Mouse (Mus musculus): ENCODE data around the gene Pcgf5. TPM values are rescaled to one million over a fixed set of nuclear protein-coding genes. Genes with fewer than 3 reads are reported as not detected.
A peak's percentile ranks its signal among the peaks of the same experiment; 100 is the strongest.

Gene Pcgf5
- polyA plus RNA-seq (2012; rRNA removed) = 27.2 and 30.7 TPM in 2 replicates

GRCm38 (mm10) chr19:36348161-36348800 lies at the start of gene Pcgf5:
Gene Pcgf5, plus strand, starts transcription at chr19:36348309.
- no peaks in the 10 kb centered on the region for H3K27me3 ChIP-seq (ENCODE audit: control insufficient read depth, insufficient read depth, low read length)
- peak within 1 kb of the TSS; percentile 54; the same call in 1 of the 2 replicates for H3K27ac ChIP-seq (ENCODE audit: control insufficient read depth, insufficient read depth, low read depth, low read length)
- H3K4me1 ChIP-seq (ENCODE audit: control insufficient read depth, insufficient read depth, low read length) = peaks cover 20% of the 10 kb centered on the region
- no peaks in the 10 kb centered on the region for H3K36me3 ChIP-seq (ENCODE audit: control insufficient read depth, insufficient read depth, low read length)
- H3K4me3 ChIP-seq (ENCODE audit: control insufficient read depth, low read depth, low read length) = peak within 1 kb of the TSS; percentile 92
- no peak for TF ChIP-seq POLR2A (IDR thresholded peaks at IDR 0.05; ENCODE audit: control insufficient read depth, low read depth, low read length)
- no peak for TF ChIP-seq CTCF (IDR thresholded peaks at IDR 0.05; ENCODE audit: control insufficient read depth, insufficient read depth, insufficient replicate concordance, low read depth, low read length)

DNA sequence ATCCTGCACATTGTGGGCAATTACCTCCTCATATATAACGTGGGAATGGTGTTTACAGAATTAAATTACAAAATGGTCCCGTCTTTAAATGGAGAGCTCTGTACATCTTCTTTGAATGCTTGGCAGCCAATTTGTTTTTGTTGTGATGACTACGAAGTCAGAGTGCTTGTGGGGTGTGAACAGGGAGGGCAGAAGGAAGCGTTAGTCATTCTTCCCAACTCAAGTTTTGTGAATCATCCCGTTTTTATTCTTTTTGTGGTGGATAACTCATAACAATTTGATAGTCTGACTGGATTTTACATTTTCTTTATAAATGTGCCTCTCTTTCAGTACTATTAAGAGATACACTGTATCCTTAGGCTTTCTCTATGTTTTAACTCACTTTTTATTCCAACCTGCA lies 42.6 kb upstream of the Pcgf5 start:
- H3K4me3 ChIP-seq (ENCODE audit: control insufficient read depth, low read depth, low read length) = no peak overlapping the region
- no peak for TF ChIP-seq CTCF (IDR thresholded peaks at IDR 0.05; ENCODE audit: control insufficient read depth, insufficient read depth, insufficient replicate concordance, low read depth, low read length)
- no peak for TF ChIP-seq POLR2A (IDR thresholded peaks at IDR 0.05; ENCODE audit: control insufficient read depth, low read depth, low read length)

GRCm38 (mm10) chr19:36314010-36314409 lies 34.1 kb upstream of the Pcgf5 start:
- no peak for TF ChIP-seq POLR2A (IDR thresholded peaks at IDR 0.05; ENCODE audit: control insufficient read depth, low read depth, low read length)
- Histone ChIP-seq H3K36me3 (ENCODE audit: control insufficient read depth, insufficient read depth, low read length) (no peaks in the 10 kb centered on the region), H3K4me3 (ENCODE audit: control insufficient read depth, low read depth, low read length) (no peak overlapping the region), H3K27ac (ENCODE audit: control insufficient read depth, insufficient read depth, low read depth, low read length) (no peak overlapping the region), H3K4me1 (ENCODE audit: control insufficient read depth, insufficient read depth, low read length) (no peaks in the 10 kb centered on the region), H3K27me3 (ENCODE audit: control insufficient read depth, insufficient read depth, low read length) (no peaks in the 10 kb centered on the region)

More for the DNA sequence above, 42.6 kb upstream of the Pcgf5 start:
- Histone ChIP-seq H3K4me1 (ENCODE audit: control insufficient read depth, insufficient read depth, low read length) (no peaks in the 10 kb centered on the region), H3K27ac (ENCODE audit: control insufficient read depth, insufficient read depth, low read depth, low read length) (no peak overlapping the region), H3K36me3 (ENCODE audit: control insufficient read depth, insufficient read depth, low read length) (no peaks in the 10 kb centered on the region), H3K27me3 (ENCODE audit: control insufficient read depth, insufficient read depth, low read length) (no peaks in the 10 kb centered on the region)

GRCm38 (mm10) chr19:36319735-36320134 lies 28.4 kb upstream of the Pcgf5 start:
- TF ChIP-seq CTCF (IDR thresholded peaks at IDR 0.05; ENCODE audit: control insufficient read depth, insufficient read depth, insufficient replicate concordance, low read depth, low read length) = no peak
- TF ChIP-seq POLR2A (IDR thresholded peaks at IDR 0.05; ENCODE audit: control insufficient read depth, low read depth, low read length) = no peak
- Histone ChIP-seq H3K27me3 (ENCODE audit: control insufficient read depth, insufficient read depth, low read length) (no peaks in the 10 kb centered on the region), H3K36me3 (ENCODE audit: control insufficient read depth, insufficient read depth, low read length) (no peaks in the 10 kb centered on the region), H3K27ac (ENCODE audit: control insufficient read depth, insufficient read depth, low read depth, low read length) (no peak overlapping the region), H3K4me3 (ENCODE audit: control insufficient read depth, low read depth, low read length) (no peak overlapping the region), H3K4me1 (ENCODE audit: control insufficient read depth, insufficient read depth, low read length) (no peaks in the 10 kb centered on the region)

DNA sequence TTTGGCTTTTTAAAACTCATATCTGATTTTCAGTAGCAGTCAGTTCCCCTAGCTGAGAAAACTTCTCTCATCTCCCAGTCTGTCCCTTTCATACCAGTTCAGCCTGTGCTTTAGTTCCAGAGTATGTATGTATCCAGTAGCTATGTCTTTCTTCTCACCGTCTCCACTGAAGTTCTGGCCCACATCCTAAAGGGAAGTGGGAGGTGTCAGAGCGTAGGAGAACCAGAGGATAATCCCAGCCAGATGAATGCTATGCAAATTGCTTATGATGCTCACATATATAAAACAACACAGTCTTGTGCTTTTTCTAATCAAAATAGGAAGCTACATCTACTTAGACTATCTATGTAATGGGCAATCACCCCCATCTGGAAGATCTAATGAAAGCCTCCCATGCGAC lies 27.0 kb upstream of the Pcgf5 start:
- Histone ChIP-seq H3K4me1 (ENCODE audit: control insufficient read depth, insufficient read depth, low read length) (no peaks in the 10 kb centered on the region), H3K4me3 (ENCODE audit: control insufficient read depth, low read depth, low read length) (no peak overlapping the region), H3K36me3 (ENCODE audit: control insufficient read depth, insufficient read depth, low read length) (no peaks in the 10 kb centered on the region), H3K27ac (ENCODE audit: control insufficient read depth, insufficient read depth, low read depth, low read length) (no peak overlapping the region), H3K27me3 (ENCODE audit: control insufficient read depth, insufficient read depth, low read length) (no peaks in the 10 kb centered on the region)
- TF ChIP-seq POLR2A (IDR thresholded peaks at IDR 0.05; ENCODE audit: control insufficient read depth, low read depth, low read length) (no peak), CTCF (IDR thresholded peaks at IDR 0.05; ENCODE audit: control insufficient read depth, insufficient read depth, insufficient replicate concordance, low read depth, low read length) (no peak)

- Histone ChIP-seq H3K36me3 (ENCODE audit: control insufficient read depth, insufficient read depth, low read length) (no peaks in the 10 kb centered on the region), H3K4me3 (ENCODE audit: control insufficient read depth, low read depth, low read length) (no peak overlapping the region), H3K4me1 (ENCODE audit: control insufficient read depth, insufficient read depth, low read length) (no peaks in the 10 kb centered on the region), H3K27me3 (ENCODE audit: control insufficient read depth, insufficient read depth, low read length) (no peaks in the 10 kb centered on the region), H3K27ac (ENCODE audit: control insufficient read depth, insufficient read depth, low read depth, low read length) (no peak overlapping the region)
- no peak for TF ChIP-seq POLR2A (IDR thresholded peaks at IDR 0.05; ENCODE audit: control insufficient read depth, low read depth, low read length)
- no peak for TF ChIP-seq CTCF (IDR thresholded peaks at IDR 0.05; ENCODE audit: control insufficient read depth, insufficient read depth, insufficient replicate concordance, low read depth, low read length)
Observed at GRCm38 (mm10) chr19:36323326-36323725, 24.8 kb upstream of the Pcgf5 start.

GRCm38 (mm10) chr19:36328678-36329077 lies 19.4 kb upstream of the Pcgf5 start:
- Histone ChIP-seq H3K27ac (ENCODE audit: control insufficient read depth, insufficient read depth, low read depth, low read length) (no peak overlapping the region), H3K4me1 (ENCODE audit: control insufficient read depth, insufficient read depth, low read length) (no peaks in the 10 kb centered on the region), H3K4me3 (ENCODE audit: control insufficient read depth, low read depth, low read length) (no peak overlapping the region), H3K36me3 (ENCODE audit: control insufficient read depth, insufficient read depth, low read length) (no peaks in the 10 kb centered on the region), H3K27me3 (ENCODE audit: control insufficient read depth, insufficient read depth, low read length) (no peaks in the 10 kb centered on the region)
- TF ChIP-seq POLR2A (IDR thresholded peaks at IDR 0.05; ENCODE audit: control insufficient read depth, low read depth, low read length) (no peak), CTCF (IDR thresholded peaks at IDR 0.05; ENCODE audit: control insufficient read depth, insufficient read depth, insufficient replicate concordance, low read depth, low read length) (no peak)
